Mouse (Mus musculus) embryonic facial prominence, embryonic 10.5 days (tissue): Measurements from ENCODE around the gene Ptch2. TPM values are rescaled to one million over a fixed set of nuclear protein-coding genes. Genes with fewer than 3 reads are reported as not detected.

ENCODE experiments used
- DNase-seq: peaks from one replicate; pipeline ENCODE4 v3.0.0-alpha.2; 2017; ENCODE audit warnings: low spot score
- H3K27ac ChIP-seq: fragments of 300-500 bp; sonication (generic); replicated peaks from 2 replicates; pipeline ENCODE4 v1.5.1; 2016; ENCODE audit warnings: mild to moderate bottlenecking
- H3K27me3 ChIP-seq: fragments of 300-500 bp; sonication (generic); replicated peaks from 2 replicates; pipeline ENCODE4 v1.6.1; 2016; ENCODE audit warnings: low read depth, mild to moderate bottlenecking; ENCODE audit not compliant: poor library complexity, severe bottlenecking
- H3K36me3 ChIP-seq: fragments of 300-500 bp; sonication (generic); replicated peaks from 2 replicates; pipeline ENCODE4 v1.6.1; 2016; ENCODE audit warnings: mild to moderate bottlenecking, moderate library complexity
- H3K4me1 ChIP-seq: fragments of 300-500 bp; sonication (generic); 2 replicates; pipeline ENCODE4 v1.6.1; 2016
- H3K4me3 ChIP-seq: fragments of 300-500 bp; sonication (generic); 2 replicates; pipeline ENCODE4 v1.5.1; 2016; ENCODE audit warnings: mild to moderate bottlenecking, moderate library complexity
- H3K9me3 ChIP-seq: fragments of 300-500 bp; sonication (generic); 2 replicates; pipeline ENCODE4 v1.6.1; 2016; ENCODE audit warnings: mild to moderate bottlenecking
- WGBS: fragments of 180-500 bp; shearing (Covaris S2); methylation state at CpG from one replicate; pipeline ENCODE4 v1.1.7; 2016; 5-methylcytosine and 5-hydroxymethylcytosine counted together
- polyA plus RNA-seq: library from polyadenylated mRNA; unstranded; fragments of >200 nt; fragmentation: Nextera tagmentation; extraction: Ambion mirVana; gene quantifications from 2 replicates; pipeline ENCODE4 v1.2.1, GENCODE M21; 2016

The Ptch2 gene
- polyA plus RNA-seq, 1 experiment from 2014 or later, result 9.2 TPM

DNA sequence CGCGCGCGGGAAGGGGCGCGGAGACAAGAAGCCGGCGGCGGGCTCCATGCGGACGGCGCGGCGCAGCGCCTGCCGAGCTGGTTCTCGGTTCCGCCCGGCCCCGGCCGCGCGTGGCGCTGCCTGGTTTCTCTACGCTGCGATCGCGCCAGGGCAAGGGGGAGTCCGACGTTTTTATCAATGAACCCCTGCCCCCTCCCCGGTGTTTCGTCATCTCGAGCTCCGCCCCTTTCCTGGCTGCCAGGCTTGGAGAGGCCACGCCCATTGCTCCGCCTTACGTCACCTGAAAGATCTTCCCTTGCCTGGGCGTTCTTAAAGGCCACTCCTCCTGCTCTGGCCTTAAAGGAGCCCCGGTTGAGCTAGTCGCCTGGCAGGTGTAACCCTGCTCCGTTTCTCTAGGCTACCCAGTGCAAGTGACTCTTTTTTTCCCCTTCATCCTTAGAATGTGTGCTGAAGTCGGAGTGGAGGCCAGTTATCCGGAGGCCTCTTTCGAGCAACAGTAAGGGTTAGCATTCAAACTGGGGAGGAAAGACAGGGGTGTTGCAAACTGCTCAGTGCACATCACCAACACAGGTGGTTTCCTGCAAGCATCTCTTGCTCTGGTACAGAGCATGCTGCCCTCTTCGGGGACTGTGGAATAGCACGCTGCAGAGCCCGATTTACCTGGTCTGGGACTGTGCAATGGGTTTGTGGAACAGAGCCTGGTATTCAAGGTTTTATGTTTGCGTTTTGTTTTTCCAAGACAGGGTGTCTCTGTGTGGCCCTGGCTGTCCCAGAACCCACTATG, 38.1 kb downstream of the Ptch2 start, which contains the start of gene Plk3:
Gene Plk3, minus strand, starts transcription at position 147 of the 784 bp plus-strand sequence.
- peak within 1 kb of the TSS; percentile 83 for H3K27ac ChIP-seq
- 2% methylated on average over 48 of the region's 48 CpGs for WGBS

DNA sequence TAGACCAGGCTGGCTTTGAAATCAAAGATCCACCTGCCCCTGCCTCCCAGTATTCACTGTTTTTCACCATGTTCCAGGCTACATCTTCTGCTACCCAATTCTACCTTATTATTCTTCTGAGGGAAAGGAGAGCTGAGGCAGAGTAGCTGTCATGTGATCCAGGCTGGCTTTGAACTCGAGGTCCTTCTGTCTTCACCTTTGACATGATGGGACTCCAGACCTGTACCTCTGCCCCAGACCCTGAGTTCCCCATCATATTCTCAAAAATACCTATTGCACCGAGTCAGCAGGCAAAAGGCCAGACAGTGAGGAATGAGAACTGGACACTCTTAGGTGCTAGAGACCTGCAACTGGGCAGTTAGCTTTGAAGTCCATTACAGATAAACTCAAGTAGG, 38.7 kb downstream of the Ptch2 start:
- no peak for DNase-seq
- Histone ChIP-seq H3K27ac (no peak overlapping the region), H3K36me3 (peaks cover 19% of the 10 kb centered on the region), H3K9me3 (no peaks in the 10 kb centered on the region), H3K4me1 (peaks cover 62% of the 10 kb centered on the region), H3K27me3 (peaks cover 42% of the 10 kb centered on the region), H3K4me3 (peak overlapping the region; percentile 92)
- WGBS, result 30% methylated on average over 2 of the region's 2 CpGs

More for the DNA sequence above, 38.1 kb downstream of the Ptch2 start, which contains the start of gene Plk3:
- Histone ChIP-seq H3K9me3 (no peaks in the 10 kb centered on the region), H3K4me1 (peaks cover 61% of the 10 kb centered on the region), H3K36me3 (peaks cover 24% of the 10 kb centered on the region), H3K27me3 (peaks cover 45% of the 10 kb centered on the region), H3K4me3 (peak within 1 kb of the TSS; percentile 92)
- DNase-seq, result peak; percentile 96

GRCm38 (mm10) chr4:117136034-117136433, 40.2 kb downstream of the Ptch2 start:
- DNase-seq, result no peak
- H3K4me3 ChIP-seq, result no peak overlapping the region
- WGBS, result 17% methylated on average over 8 of the region's 8 CpGs

GRCm38 (mm10) chr4:117138295-117139216, 42.7 kb downstream of the Ptch2 start:
- peaks cover 4% of the 10 kb centered on the region for H3K27me3 ChIP-seq
- DNase-seq, result no peak
- no peaks in the 10 kb centered on the region for H3K9me3 ChIP-seq
- H3K4me3 ChIP-seq, result no peak overlapping the region
- 71% methylated on average over 16 of the region's 17 CpGs for WGBS
- peak overlapping the region; percentile 51 for H3K27ac ChIP-seq
- no peaks in the 10 kb centered on the region for H3K36me3 ChIP-seq
- peaks cover 37% of the 10 kb centered on the region for H3K4me1 ChIP-seq

More at GRCm38 (mm10) chr4:117136034-117136433, 40.2 kb downstream of the Ptch2 start:
- Histone ChIP-seq H3K27ac (no peak overlapping the region), H3K36me3 (0 out of 2 replicates have a peak, but pooled peaks cover 7% of the 10 kb centered on the region), H3K4me1 (peaks cover 56% of the 10 kb centered on the region), H3K27me3 (peaks cover 29% of the 10 kb centered on the region), H3K9me3 (no peaks in the 10 kb centered on the region)

DNA sequence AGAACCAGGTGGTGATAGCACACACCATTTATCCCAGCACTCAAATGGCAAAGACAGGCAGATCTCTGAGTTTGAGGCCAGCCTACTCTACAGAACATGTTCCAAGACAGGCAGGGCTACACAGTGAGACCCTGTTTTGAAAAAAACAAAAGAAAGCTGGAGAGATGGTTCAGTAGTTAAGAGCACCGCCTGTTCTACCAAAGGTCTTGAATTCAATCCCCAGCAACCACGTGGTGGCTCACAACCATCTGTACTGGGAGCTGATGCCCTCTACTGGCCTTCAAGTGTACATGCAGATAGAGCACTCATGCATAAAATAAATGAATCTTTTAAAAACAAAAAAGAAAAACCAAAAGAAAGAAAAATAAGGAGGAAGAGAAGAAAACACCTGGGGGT, 43.3 kb downstream of the Ptch2 start:
- H3K36me3 ChIP-seq, result no peaks in the 10 kb centered on the region
- H3K27ac ChIP-seq, result no peak overlapping the region
- no peak overlapping the region for H3K4me3 ChIP-seq
- peak; percentile 53 for DNase-seq
- 0 out of 2 replicates have a peak, but pooled peaks cover 3% of the 10 kb centered on the region for H3K27me3 ChIP-seq
- 4% methylated on average over 2 of the region's 2 CpGs for WGBS
- no peaks in the 10 kb centered on the region for H3K9me3 ChIP-seq
- peaks cover 33% of the 10 kb centered on the region for H3K4me1 ChIP-seq

- no peak for DNase-seq
- 42% methylated on average over 4 of the region's 4 CpGs for WGBS
Measured at GRCm38 (mm10) chr4:117140613-117141012, 44.7 kb downstream of the Ptch2 start.

GRCm38 (mm10) chr4:117143023-117143422, 47.1 kb downstream of the Ptch2 start:
- WGBS, result 73% methylated on average over 7 of the region's 7 CpGs

More at GRCm38 (mm10) chr4:117140613-117141012, 44.7 kb downstream of the Ptch2 start:
- H3K4me1 ChIP-seq, result peaks cover 27% of the 10 kb centered on the region
- no peaks in the 10 kb centered on the region for H3K36me3 ChIP-seq
- no peaks in the 10 kb centered on the region for H3K9me3 ChIP-seq
- no peak overlapping the region for H3K27ac ChIP-seq
- no peaks in the 10 kb centered on the region for H3K27me3 ChIP-seq
- H3K4me3 ChIP-seq, result no peak overlapping the region

GRCm38 (mm10) chr4:117145248-117145647, 49.4 kb downstream of the Ptch2 start:
- no peak for DNase-seq
- 91% methylated on average over 13 of the region's 13 CpGs for WGBS
- Histone ChIP-seq H3K4me3 (no peak overlapping the region), H3K27me3 (no peaks in the 10 kb centered on the region), H3K9me3 (no peaks in the 10 kb centered on the region), H3K36me3 (peaks cover 27% of the 10 kb centered on the region), H3K4me1 (peaks cover 8% of the 10 kb centered on the region; the same call in 1 of the 2 replicates), H3K27ac (no peak overlapping the region)

More at GRCm38 (mm10) chr4:117143023-117143422, 47.1 kb downstream of the Ptch2 start:
- Histone ChIP-seq H3K27me3 (no peaks in the 10 kb centered on the region), H3K4me3 (no peak overlapping the region), H3K9me3 (no peaks in the 10 kb centered on the region), H3K4me1 (peaks cover 18% of the 10 kb centered on the region), H3K36me3 (peaks cover 5% of the 10 kb centered on the region; the same call in 1 of the 2 replicates), H3K27ac (no peak overlapping the region)
- DNase-seq, result no peak

DNA sequence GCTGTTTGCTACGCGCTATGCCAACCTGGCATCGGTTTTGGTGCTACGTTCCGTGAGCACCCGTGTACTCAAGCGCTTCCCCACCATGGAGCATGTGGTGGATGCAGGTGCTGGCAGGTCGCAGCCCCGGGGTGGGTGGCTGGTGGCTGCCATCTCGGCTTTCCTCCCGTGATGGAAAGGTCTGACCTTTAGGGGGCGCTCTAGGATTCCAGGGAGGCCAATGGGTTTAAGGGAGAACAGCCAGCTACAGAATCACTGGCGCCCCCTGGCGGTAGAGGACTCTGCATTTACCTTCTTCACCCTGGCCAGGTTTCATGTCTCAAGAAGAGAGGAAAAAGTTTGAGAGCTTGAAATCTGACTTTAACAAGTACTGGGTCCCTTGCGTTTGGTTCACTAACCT, 50.3 kb downstream of the Ptch2 start:
- Histone ChIP-seq H3K9me3 (no peaks in the 10 kb centered on the region), H3K4me1 (peaks cover 4% of the 10 kb centered on the region; the same call in 1 of the 2 replicates), H3K27me3 (no peaks in the 10 kb centered on the region), H3K4me3 (no peak overlapping the region), H3K36me3 (peaks cover 37% of the 10 kb centered on the region), H3K27ac (no peak overlapping the region)
- peak; percentile 88 for DNase-seq
- WGBS, result 31% methylated on average over 15 of the region's 15 CpGs

DNA sequence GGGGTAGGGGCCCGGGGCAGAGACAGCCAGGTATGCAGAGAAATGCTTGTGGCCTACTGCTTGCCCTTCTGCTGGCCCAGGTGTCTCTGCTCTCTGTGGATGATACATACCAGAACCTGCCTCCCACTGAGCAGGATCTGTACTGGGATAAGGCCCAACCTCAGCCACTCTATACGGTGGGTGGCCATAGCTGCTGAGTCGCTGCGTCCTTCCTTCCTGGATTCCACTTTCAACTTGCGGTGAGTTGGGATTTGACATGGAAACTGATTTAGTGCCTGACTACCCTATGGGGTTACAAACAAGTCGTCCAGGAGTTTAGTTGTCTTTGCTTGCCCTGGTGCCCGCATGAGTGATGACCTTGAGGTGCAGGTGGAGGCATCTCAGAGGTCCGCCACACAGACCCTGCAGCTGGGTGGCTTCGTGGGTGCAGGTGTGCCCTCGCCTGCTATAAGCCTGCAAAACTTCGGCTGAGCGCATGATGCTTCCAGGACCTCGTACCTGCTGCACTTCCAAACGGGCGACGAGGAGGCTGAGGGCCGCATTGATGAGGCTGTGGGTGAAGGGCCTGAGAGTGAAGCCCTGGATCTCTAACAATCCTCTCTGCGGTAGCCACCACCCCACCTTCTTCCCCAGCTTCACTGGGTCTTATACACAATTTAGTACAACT, 52.3 kb downstream of the Ptch2 start:
- WGBS, result 88% methylated on average over 18 of the region's 18 CpGs
- no peak for DNase-seq
- Histone ChIP-seq H3K4me1 (peaks cover 7% of the 10 kb centered on the region), H3K27ac (no peak overlapping the region), H3K9me3 (no peaks in the 10 kb centered on the region), H3K27me3 (no peaks in the 10 kb centered on the region), H3K4me3 (no peak overlapping the region), H3K36me3 (peaks cover 56% of the 10 kb centered on the region)

GRCm38 (mm10) chr4:117148815-117149214, 52.9 kb downstream of the Ptch2 start:
- Histone ChIP-seq H3K9me3 (no peaks in the 10 kb centered on the region), H3K36me3 (peaks cover 62% of the 10 kb centered on the region), H3K27ac (no peak overlapping the region), H3K4me3 (no peak overlapping the region), H3K27me3 (no peaks in the 10 kb centered on the region), H3K4me1 (peaks cover 13% of the 10 kb centered on the region)
- 75% methylated on average over 24 of the region's 24 CpGs for WGBS
- peak; percentile 29 for DNase-seq
